Mouse (Mus musculus) neural tube, embryonic 13.5 days (tissue): Measurements from ENCODE around the gene Zfp790. TPM values are rescaled to one million over a fixed set of nuclear protein-coding genes. Genes with fewer than 3 reads are reported as not detected.
"Not testable (repeated sequence)": the region's sequence is repeated elsewhere in the genome, so short reads cannot be mapped to it uniquely, and the experiment has no call there.

Experiments used
- ATAC-seq: fragments of 200-750 bp; cut with Nextera tagmentation; 2 replicates; pipeline ENCODE4 v1.8.0; 2017; ENCODE audit warnings: low read depth, mild to moderate bottlenecking, moderate TSS enrichment, moderate library complexity
- H3K27ac ChIP-seq: fragments of 300-500 bp; sonication (generic); replicated peaks from 2 replicates; pipeline ENCODE4 v1.5.1; 2015; ENCODE audit warnings: moderate library complexity, mild to moderate bottlenecking, inconsistent platforms
- H3K27me3 ChIP-seq: fragments of 300-500 bp; sonication (generic); 2 replicates; pipeline ENCODE4 v1.6.1; 2015; ENCODE audit warnings: mild to moderate bottlenecking, inconsistent platforms
- H3K36me3 ChIP-seq: fragments of 300-500 bp; sonication (generic); 2 replicates; pipeline ENCODE4 v1.6.1; 2015; ENCODE audit warnings: mild to moderate bottlenecking, inconsistent platforms
- H3K4me1 ChIP-seq: fragments of 300-500 bp; sonication (generic); replicated peaks from 2 replicates; pipeline ENCODE4 v1.6.1; 2015; ENCODE audit warnings: inconsistent platforms
- H3K4me2 ChIP-seq: fragments of 300-500 bp; sonication (generic); 2 replicates; pipeline ENCODE4 v1.6.1; 2015; ENCODE audit warnings: inconsistent platforms, mild to moderate bottlenecking, moderate library complexity
- H3K4me3 ChIP-seq: fragments of 300-500 bp; sonication (generic); 2 replicates; pipeline ENCODE4 v1.5.1; 2015; ENCODE audit warnings: mild to moderate bottlenecking, inconsistent platforms
- H3K9ac ChIP-seq: fragments of 300-500 bp; sonication (generic); 2 replicates; pipeline ENCODE4 v1.6.1; 2015; ENCODE audit warnings: moderate library complexity, mild to moderate bottlenecking, inconsistent platforms
- H3K9me3 ChIP-seq: fragments of 300-500 bp; sonication (generic); 2 replicates; pipeline ENCODE4 v1.6.1; 2016; ENCODE audit warnings: inconsistent platforms
- WGBS: fragments of 180-500 bp; shearing (Covaris S2); methylation state at CpG from one replicate; pipeline ENCODE4 v1.1.7; 2015; 5-methylcytosine and 5-hydroxymethylcytosine counted together
- microRNA counts: library from miRNA; unstranded; fragments of <30 nt; microRNA quantifications from one replicate; lab custom pipeline; 2016
- microRNA-seq: library from miRNA; unstranded; fragments of <30 nt; microRNA quantifications from one replicate; pipeline ENCODE4, GENCODE M21; 2016
- polyA plus RNA-seq: library from polyadenylated mRNA; unstranded; fragments of >200 nt; fragmentation: Nextera tagmentation; extraction: Ambion mirVana; gene quantifications from 2 replicates; pipeline ENCODE4 v1.2.1, GENCODE M21; 2015

The Zfp790 gene
- polyA plus RNA-seq, 1 experiment from 2014 or later: 26.8 TPM

- Histone ChIP-seq H3K4me2 (peak overlapping the region; percentile 79), H3K9me3 (no peaks in the 10 kb centered on the region; the same call in 1 of the 2 replicates), H3K4me3 (peak overlapping the region; percentile 54), H3K27ac (no peak overlapping the region), H3K36me3 (peaks cover 28% of the 10 kb centered on the region), H3K9ac (peak overlapping the region; percentile 76), H3K27me3 (no peaks in the 10 kb centered on the region), H3K4me1 (peaks cover 7% of the 10 kb centered on the region)
- ATAC-seq: no peak; the same call in 1 of the 2 replicates
- WGBS: 59% methylated on average over 9 of the region's 9 CpGs
Observed at GRCm38 (mm10) chr7:29852831-29853218, 36.9 kb downstream of the Zfp790 start.

GRCm38 (mm10) chr7:29853219-29853842 is 37.4 kb downstream of the Zfp790 start, which contains the start of gene Zfp940:
Zfp940 (minus strand) TSS chr7:29853669.
- peak within 1 kb of the TSS; percentile 79 for H3K4me2 ChIP-seq
- peak; percentile 97 for ATAC-seq
- WGBS: 1% methylated on average over 21 of the region's 21 CpGs

GRCm38 (mm10) chr7:29859532-29860517 is 43.9 kb downstream of the Zfp790 start, which contains the start of gene Zfp420:
Zfp420 (plus strand) TSS chr7:29859979.
- Histone ChIP-seq H3K27ac (peak within 1 kb of the TSS; percentile 77), H3K4me3 (peak within 1 kb of the TSS; percentile 60), H3K4me2 (peak within 1 kb of the TSS; percentile 78), H3K27me3 (no peaks in the 10 kb centered on the region), H3K9me3 (no peaks in the 10 kb centered on the region), H3K4me1 (peaks cover 11% of the 10 kb centered on the region), H3K9ac (peak within 1 kb of the TSS; percentile 72), H3K36me3 (peaks cover 12% of the 10 kb centered on the region)
- 7% methylated on average over 32 of the region's 32 CpGs for WGBS
- peak; percentile 96 for ATAC-seq

More at GRCm38 (mm10) chr7:29853219-29853842, 37.4 kb downstream of the Zfp790 start, which contains the start of gene Zfp940:
- H3K9ac ChIP-seq: peak within 1 kb of the TSS; percentile 76
- peak within 1 kb of the TSS; percentile 54 for H3K4me3 ChIP-seq
- no peaks in the 10 kb centered on the region; the same call in 1 of the 2 replicates for H3K9me3 ChIP-seq
- peaks cover 26% of the 10 kb centered on the region for H3K36me3 ChIP-seq
- H3K4me1 ChIP-seq: peaks cover 7% of the 10 kb centered on the region
- peak within 1 kb of the TSS; percentile 69 for H3K27ac ChIP-seq
- no peaks in the 10 kb centered on the region for H3K27me3 ChIP-seq

GRCm38 (mm10) chr7:29861660-29862059 is 45.7 kb downstream of the Zfp790 start:
- Histone ChIP-seq H3K9me3 (no peaks in the 10 kb centered on the region), H3K4me3 (no peak overlapping the region), H3K4me1 (peaks cover 11% of the 10 kb centered on the region), H3K4me2 (no peak overlapping the region), H3K27me3 (no peaks in the 10 kb centered on the region), H3K36me3 (peaks cover 15% of the 10 kb centered on the region), H3K27ac (no peak overlapping the region), H3K9ac (no peak overlapping the region)
- no peak for ATAC-seq
- WGBS: 87% methylated on average over 7 of the region's 7 CpGs

- WGBS: 94% methylated on average over 10 of the region's 10 CpGs
- Histone ChIP-seq H3K4me1 (no peaks in the 10 kb centered on the region), H3K27ac (no peak overlapping the region), H3K27me3 (no peaks in the 10 kb centered on the region), H3K4me3 (no peak overlapping the region), H3K36me3 (peaks cover 76% of the 10 kb centered on the region), H3K9me3 (peaks cover 53% of the 10 kb centered on the region), H3K9ac (no peak overlapping the region), H3K4me2 (no peak overlapping the region)
- ATAC-seq: no peak
Observed at GRCm38 (mm10) chr7:29874256-29874655, 58.3 kb downstream of the Zfp790 start.

GRCm38 (mm10) chr7:29877561-29877960 is 61.6 kb downstream of the Zfp790 start:
- H3K9ac ChIP-seq, H3K27me3 ChIP-seq, H3K4me1 ChIP-seq, H3K4me2 ChIP-seq, H3K4me3 ChIP-seq, ATAC-seq, H3K27ac ChIP-seq: not testable (repeated sequence)
- H3K36me3 ChIP-seq: peaks cover 56% of the 10 kb centered on the region
- 95% methylated on average over 9 of the region's 9 CpGs for WGBS
- H3K9me3 ChIP-seq: peaks cover 37% of the 10 kb centered on the region

GRCm38 (mm10) chr7:29880056-29880455 is 64.1 kb downstream of the Zfp790 start:
- H3K4me1 ChIP-seq: no peaks in the 10 kb centered on the region
- no peak overlapping the region for H3K4me3 ChIP-seq
- peaks cover 37% of the 10 kb centered on the region for H3K36me3 ChIP-seq
- H3K9ac ChIP-seq: no peak overlapping the region
- H3K9me3 ChIP-seq: peaks cover 19% of the 10 kb centered on the region
- ATAC-seq: no peak
- H3K27me3 ChIP-seq: no peaks in the 10 kb centered on the region
- H3K4me2 ChIP-seq: no peak overlapping the region
- WGBS: 83% methylated on average over 7 of the region's 7 CpGs
- no peak overlapping the region for H3K27ac ChIP-seq

MicroRNA genes within 50 kb of the gene (microRNA counts, 519-probe panel; counts per million panel counts)
- microRNA mmu-miR-1964 (lab: Ali Mortazavi, UCI): not detected

Small RNAs within 50 kb of the gene (microRNA-seq; reads per million reads assigned to microRNA genes)
- 1.3 reads per million for gene Mir1964

Other genes starting within 250 kb of the Zfp790 start
- gene Catsperg2, start 89.1 kb upstream of the Zfp790 start, polyA plus RNA-seq: 0.22 and 0.37 TPM in 2 replicates
- 13.3 and 17.7 TPM in 2 replicates for gene Zfp84, start 47.6 kb upstream of the Zfp790 start, polyA plus RNA-seq
- gene Zfp30, start 32.1 kb upstream of the Zfp790 start, polyA plus RNA-seq: 11.0 and 11.9 TPM in 2 replicates
- gene Zfp940, start 37.6 kb downstream of the Zfp790 start, polyA plus RNA-seq: 12.9 and 14.2 TPM in 2 replicates
- gene Zfp420, start 43.9 kb downstream of the Zfp790 start, polyA plus RNA-seq: 18.3 and 19.0 TPM in 2 replicates
- 17.1 and 17.6 TPM in 2 replicates for gene Zfp27, start 90.5 kb downstream of the Zfp790 start, polyA plus RNA-seq
- gene Zfp383, start 92.1 kb downstream of the Zfp790 start, polyA plus RNA-seq: 6.3 and 6.7 TPM in 2 replicates
- gene Zfp74, start 138.0 kb downstream of the Zfp790 start, polyA plus RNA-seq: 13.6 and 15.0 TPM in 2 replicates
- 5.5 and 6.5 TPM in 2 replicates for gene Zfp568, start 167.8 kb downstream of the Zfp790 start, polyA plus RNA-seq
- gene Zfp14, start 235.3 kb downstream of the Zfp790 start, polyA plus RNA-seq: 9.9 and 11.3 TPM in 2 replicates